Mouse (Mus musculus) ES-E14 (cell line): ENCODE data around the gene Med15.

ENCODE experiments used
- CHD2 ChIP-seq: IDR thresholded peaks from 2 replicates; pipeline ENCODE4 v1.6.1; 2014; ENCODE audit warnings: mild to moderate bottlenecking, low read depth, low read length, inconsistent platforms
- MAFK ChIP-seq: IDR thresholded peaks from 2 replicates; pipeline ENCODE4 v1.6.1; 2014; ENCODE audit warnings: mild to moderate bottlenecking, low read depth, low read length, inconsistent platforms; ENCODE audit not compliant: insufficient read depth
- ZC3H11A ChIP-seq: IDR thresholded peaks from 2 replicates; pipeline ENCODE4 v1.6.1; 2012; ENCODE audit warnings: low read depth, mild to moderate bottlenecking, inconsistent platforms, low read length, borderline replicate concordance
- ZNF384 ChIP-seq: IDR thresholded peaks from 2 replicates; pipeline ENCODE4 v1.6.1; 2012; ENCODE audit warnings: low read depth, low read length, inconsistent platforms

DNA sequence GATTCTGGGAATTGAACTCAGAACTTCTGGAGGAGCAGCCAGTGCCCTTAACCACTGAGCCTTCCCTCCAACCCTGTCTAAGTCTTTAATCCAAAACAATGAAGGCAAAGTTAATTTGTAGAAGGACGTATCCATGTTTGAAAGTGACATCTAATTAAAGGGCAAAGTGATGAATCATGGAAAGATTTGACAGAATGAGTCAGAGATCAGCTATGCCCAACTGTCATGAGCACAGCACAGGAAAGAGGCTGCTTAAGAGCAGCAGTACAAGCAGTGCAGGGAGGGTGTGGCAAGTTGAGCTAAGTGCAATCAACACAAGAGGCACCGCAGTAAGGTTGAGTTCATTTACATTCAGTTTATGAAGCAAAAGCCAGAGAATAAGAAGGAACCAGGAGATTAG lies 12.4 kb upstream of the Med15 start:
- TF ChIP-seq CHD2 (no peak), MAFK (no peak), ZC3H11A (no peak), ZNF384 (no peak)
